Mouse (Mus musculus) neutrophil, adult 5-6 weeks (primary cell): ENCODE measurements at regions not wholly inside any gene's neighbourhood (a gene's known extent, or its start where the extent isn't known, plus 50 kb on each side); places are given as distances from the start of the nearest gene placed in this dataset.

Source experiments
- ATAC-seq: fragments of 151-379, 151-347 bp; 2 replicates; pipeline ENCODE4 v1.8.0; 2017; ENCODE audit warnings: mild to moderate bottlenecking, moderate TSS enrichment; ENCODE audit not compliant: insufficient number of reproducible peaks, poor library complexity, low FRiP score, severe bottlenecking; ENCODE audit errors: extremely low read depth

GRCm38 (mm10) chr5:119355471-119355870, 315.0 kb upstream of the Tbx3 start:
- no peak for ATAC-seq

- ATAC-seq, result no peak
Measured at GRCm38 (mm10) chr5:119356051-119356450, 314.4 kb upstream of the Tbx3 start.

GRCm38 (mm10) chr5:119359709-119360108, 310.8 kb upstream of the Tbx3 start:
- no peak for ATAC-seq

- ATAC-seq, result no peak
Measured at GRCm38 (mm10) chr5:119360351-119360750, 310.1 kb upstream of the Tbx3 start.

GRCm38 (mm10) chr5:119361406-119362044, 308.9 kb upstream of the Tbx3 start:
- ATAC-seq, result no peak

GRCm38 (mm10) chr5:119362452-119362851, 308.0 kb upstream of the Tbx3 start:
- ATAC-seq, result no peak

- ATAC-seq, result no peak
Measured at GRCm38 (mm10) chr5:119364250-119364649, 306.2 kb upstream of the Tbx3 start.

- ATAC-seq, result no peak
Measured at GRCm38 (mm10) chr5:119365157-119365556, 305.3 kb upstream of the Tbx3 start.

- no peak for ATAC-seq
Measured at GRCm38 (mm10) chr5:119366296-119366695, 304.2 kb upstream of the Tbx3 start.

- no peak for ATAC-seq
Measured at GRCm38 (mm10) chr5:119370481-119370880, 300.0 kb upstream of the Tbx3 start.

GRCm38 (mm10) chr5:119370931-119371330, 299.5 kb upstream of the Tbx3 start:
- no peak for ATAC-seq

- no peak for ATAC-seq
Measured at GRCm38 (mm10) chr5:119373774-119374700, 296.4 kb upstream of the Tbx3 start.

GRCm38 (mm10) chr5:119374861-119375260, 295.6 kb upstream of the Tbx3 start:
- ATAC-seq, result no peak

GRCm38 (mm10) chr5:119378261-119378660, 292.2 kb upstream of the Tbx3 start:
- no peak for ATAC-seq

- no peak for ATAC-seq
Measured at GRCm38 (mm10) chr5:119379915-119380432, 290.5 kb upstream of the Tbx3 start.

GRCm38 (mm10) chr5:119381495-119381894, 289.0 kb upstream of the Tbx3 start:
- no peak for ATAC-seq

GRCm38 (mm10) chr5:119385506-119385905, 285.0 kb upstream of the Tbx3 start:
- no peak for ATAC-seq

GRCm38 (mm10) chr5:119386821-119387220, 283.6 kb upstream of the Tbx3 start:
- ATAC-seq, result no peak

GRCm38 (mm10) chr5:119387261-119387660, 283.2 kb upstream of the Tbx3 start:
- ATAC-seq, result no peak

GRCm38 (mm10) chr5:119388841-119389240, 281.6 kb upstream of the Tbx3 start:
- ATAC-seq, result no peak
